Mouse (Mus musculus) ovary, postnatal 10 days (tissue): ENCODE results near the gene Gpr182.
"Not testable (repeated sequence)": the region's sequence is repeated elsewhere in the genome, so short reads cannot be mapped to it uniquely, and the experiment has no call there.

ENCODE experiments used
- DNase-seq: peaks from one replicate; pipeline ENCODE4 v3.0.0; 2022; ENCODE audit warnings: low spot score

The Gpr182 gene

GRCm38 (mm10) chr10:127751548-127751947 lies at the start of gene Gpr182:
Gene Gpr182 (minus strand): TSS chr10:127751732.
- no peak for DNase-seq

DNA sequence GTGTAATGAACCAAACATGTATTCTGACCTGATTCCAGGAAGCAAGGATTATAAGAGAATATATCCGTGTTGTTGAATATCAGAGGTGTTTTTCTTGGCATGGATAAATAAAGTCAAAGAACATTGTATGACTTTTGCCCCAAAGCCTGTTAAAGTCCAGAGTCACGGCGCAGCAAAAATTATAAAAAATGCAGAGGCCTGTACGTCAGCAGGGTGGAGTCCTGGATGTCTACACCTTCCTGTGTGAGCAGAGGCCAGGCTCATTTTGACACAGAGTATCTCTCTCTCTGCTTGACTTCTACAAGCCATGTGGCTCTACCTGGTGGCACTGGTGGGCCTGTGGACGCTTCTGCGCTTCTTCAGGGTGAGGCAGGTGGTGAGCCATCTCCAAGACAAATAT lies 49.4 kb upstream of the Gpr182 start, which contains the start of gene Rdh16:
Gene Rdh16 (plus strand): TSS at position 262 of the 400 bp plus-strand sequence.
- no peak for DNase-seq

DNA sequence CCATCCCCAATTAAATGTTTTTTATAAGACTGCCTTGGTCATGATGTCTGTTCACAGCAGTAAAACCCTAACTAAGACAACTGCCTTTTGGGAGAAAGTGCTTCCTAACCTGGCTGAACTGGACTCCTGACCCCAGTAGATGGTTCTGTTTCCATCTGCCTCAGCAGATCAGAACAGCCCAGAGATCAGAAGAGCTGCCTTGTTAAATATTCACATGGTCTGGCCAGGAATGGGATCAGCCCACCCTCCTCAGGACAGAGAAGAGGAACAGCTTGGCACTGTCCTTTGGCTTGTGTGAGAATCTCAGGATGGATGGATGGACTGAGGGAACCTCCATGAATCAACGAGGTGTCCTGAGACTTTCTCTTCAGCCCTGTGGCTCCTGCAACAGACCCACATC lies 47.8 kb upstream of the Gpr182 start:
- DNase-seq: no peak

- not testable (repeated sequence) for DNase-seq
Measured at GRCm38 (mm10) chr10:127785411-127785810, 33.9 kb upstream of the Gpr182 start.

- DNase-seq: not testable (repeated sequence)
Measured at GRCm38 (mm10) chr10:127782321-127782720, 30.8 kb upstream of the Gpr182 start.

DNA sequence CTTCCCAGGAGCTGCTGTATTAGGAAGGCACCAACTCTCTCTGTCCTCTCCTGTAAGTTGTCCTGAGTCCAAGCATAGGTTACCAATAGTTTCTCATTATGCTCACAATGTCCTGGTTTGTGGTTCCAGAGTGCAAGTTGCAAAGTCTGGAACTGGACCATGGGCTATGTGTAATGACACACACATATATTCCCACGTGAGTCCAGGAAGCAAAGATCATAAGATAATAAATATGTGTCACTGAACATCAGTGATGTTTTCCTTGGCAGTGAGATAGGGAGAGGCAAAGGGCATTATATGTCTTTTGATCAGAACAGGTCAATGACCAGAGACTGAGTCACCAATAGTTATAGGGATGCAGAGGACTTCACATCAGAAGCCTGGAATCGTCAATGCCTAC lies 24.5 kb upstream of the Gpr182 start, which contains the start of gene Rdh9:
Gene Rdh9 (plus strand): TSS at position 376 of the 400 bp plus-strand sequence.
- DNase-seq: no peak

- DNase-seq: no peak
Measured at GRCm38 (mm10) chr10:127766564-127766963, 15.0 kb upstream of the Gpr182 start.

GRCm38 (mm10) chr10:127763914-127764680 lies 12.6 kb upstream of the Gpr182 start:
- DNase-seq: no peak

DNA sequence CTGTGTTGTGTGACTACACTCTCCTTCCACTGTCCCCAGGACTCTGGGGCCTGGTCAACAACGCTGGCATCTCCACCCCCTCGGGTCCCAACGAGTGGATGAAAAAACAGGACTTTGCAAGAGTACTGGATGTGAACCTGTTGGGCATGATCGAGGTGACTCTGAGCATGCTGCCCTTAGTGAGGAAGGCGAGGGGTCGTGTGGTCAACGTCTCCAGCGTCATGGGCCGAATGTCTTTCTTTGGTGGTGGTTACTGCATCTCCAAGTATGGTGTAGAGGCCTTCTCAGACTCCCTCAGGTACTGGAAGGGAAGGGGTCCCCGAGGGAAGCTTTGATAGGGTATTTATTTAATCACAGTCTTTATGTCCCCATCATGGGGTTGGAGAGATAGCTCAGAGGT lies 11.4 kb upstream of the Gpr182 start:
- DNase-seq: not testable (repeated sequence)

- no peak for DNase-seq
Measured at GRCm38 (mm10) chr10:127759181-127760110, 7.9 kb upstream of the Gpr182 start, which contains the start of the genes Rdh1 and Rdh16f1. Gene Rdh1 (plus strand): TSS chr10:127759721. Gene Rdh16f1 (plus strand): TSS chr10:127759787.

GRCm38 (mm10) chr10:127755770-127756468 lies 4.4 kb upstream of the Gpr182 start:
- DNase-seq: no peak

DNA sequence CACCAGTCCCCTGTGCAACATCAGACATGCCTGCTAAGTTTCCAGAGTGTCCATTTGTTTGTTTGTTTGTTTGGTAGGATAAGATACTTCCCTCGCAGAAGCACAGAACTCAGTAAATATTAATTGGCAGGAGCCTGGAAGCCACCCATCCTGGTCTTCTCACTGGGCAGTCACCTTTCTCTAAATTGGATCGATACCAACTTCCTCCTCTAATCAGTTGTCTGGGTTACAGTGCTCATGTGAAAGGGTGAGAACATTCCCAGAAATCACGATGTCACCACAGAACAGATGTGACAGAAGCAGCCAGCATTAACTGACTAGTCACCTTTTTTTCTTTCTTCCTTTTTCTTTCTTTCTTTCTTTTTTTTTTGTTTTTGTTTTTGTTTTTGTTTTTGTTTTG lies 3.7 kb upstream of the Gpr182 start:
- no peak for DNase-seq

- no peak for DNase-seq
Measured at GRCm38 (mm10) chr10:127754566-127755166, 3.1 kb upstream of the Gpr182 start.

- DNase-seq: no peak
Measured at GRCm38 (mm10) chr10:127750136-127750777, 1.3 kb downstream of the Gpr182 start.

DNA sequence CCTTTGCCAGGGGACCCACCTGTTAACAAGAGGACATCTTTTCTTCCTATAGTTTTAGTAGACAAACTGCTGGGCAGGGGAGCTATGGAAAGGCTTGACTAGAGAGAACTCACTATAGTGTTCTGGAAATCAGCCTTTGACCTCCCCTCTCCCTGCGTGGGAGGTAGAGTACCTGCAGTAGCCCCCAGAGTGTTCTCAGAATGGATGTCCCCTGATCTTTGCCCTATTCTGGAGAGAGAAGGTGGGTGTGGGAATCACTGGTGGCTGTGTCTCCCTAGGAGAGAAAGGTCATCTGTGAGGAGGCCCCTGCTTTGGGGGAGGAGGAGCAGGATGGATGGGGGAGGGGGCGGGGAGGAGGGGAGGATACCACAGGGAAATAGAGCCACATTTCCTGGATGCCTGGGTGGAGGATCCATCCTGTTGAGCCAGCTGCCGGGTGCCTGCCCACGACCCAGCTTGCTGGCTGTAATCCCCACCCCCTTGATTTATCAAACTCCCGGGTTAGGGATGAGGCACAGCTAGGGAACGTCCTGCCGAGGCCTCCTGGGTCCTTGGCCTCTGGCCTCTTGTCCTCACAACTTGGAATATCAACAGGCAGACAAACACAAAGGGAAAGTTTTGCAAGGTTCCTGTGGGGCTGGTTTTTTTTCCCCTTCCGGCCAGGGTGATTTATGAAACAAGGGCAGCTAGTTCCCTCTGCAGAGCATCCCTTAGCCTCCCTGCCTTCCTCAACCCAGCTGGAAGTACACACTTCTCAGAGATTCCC lies 2.5 kb downstream of the Gpr182 start:
- DNase-seq: no peak

DNA sequence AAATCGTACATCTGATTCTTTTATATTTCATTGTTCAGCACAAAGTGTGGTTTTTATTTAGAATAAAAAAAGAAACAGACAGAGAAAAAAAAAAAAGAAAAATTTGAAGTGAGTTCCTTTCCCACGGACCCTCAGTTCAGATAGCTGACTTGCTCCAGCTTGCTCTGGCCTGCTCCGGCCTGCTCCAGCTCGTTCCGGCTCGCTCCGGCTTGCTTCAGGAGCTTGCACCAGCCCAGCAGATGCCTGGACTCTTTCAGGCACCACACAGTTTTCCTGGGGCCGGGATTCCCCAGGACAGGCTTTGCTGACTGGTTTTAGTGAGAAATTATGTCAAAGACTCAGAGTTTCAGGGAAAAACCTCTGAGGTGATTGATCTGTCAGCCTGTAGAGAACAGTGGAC lies 4.3 kb downstream of the Gpr182 start:
- no peak for DNase-seq

DNA sequence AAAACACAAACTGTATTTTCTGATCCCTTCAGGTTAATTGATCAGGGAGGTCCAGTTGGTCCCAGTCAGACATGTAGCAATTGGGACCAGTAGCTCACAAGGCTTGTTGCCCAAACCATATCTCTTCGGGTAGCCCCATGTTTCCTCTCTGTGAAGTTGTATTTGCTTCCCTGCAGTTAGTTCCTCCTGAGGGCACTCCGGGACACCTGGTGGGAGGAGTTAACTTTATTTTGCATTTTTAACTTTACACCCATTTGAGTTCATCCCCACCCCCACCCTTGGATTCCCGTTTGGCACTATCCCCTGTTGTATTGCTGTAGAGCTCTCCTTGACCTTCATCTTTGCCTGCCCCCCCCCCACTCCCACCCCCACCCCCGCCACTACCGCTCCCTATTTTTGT lies 5.6 kb downstream of the Gpr182 start:
- DNase-seq: no peak

DNA sequence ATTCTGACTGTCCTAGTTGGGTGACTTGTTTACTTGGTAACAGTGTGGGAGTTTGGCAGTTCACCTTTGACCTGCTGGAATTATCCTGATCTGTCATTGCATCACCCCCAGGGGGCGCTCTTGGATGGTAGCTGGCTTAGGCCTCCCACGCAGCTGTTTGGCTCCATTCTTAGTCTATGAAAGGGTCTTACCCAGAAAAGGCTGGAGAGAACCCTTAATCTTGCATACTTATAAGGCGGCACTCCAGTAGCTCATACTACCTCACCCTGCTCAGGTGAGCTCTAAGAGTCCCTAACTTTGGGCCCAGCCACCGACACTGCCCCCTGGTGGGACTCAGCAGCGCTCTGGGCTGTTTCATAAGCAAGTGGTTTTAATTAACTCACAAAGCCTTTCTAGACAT lies 6.9 kb downstream of the Gpr182 start:
- no peak for DNase-seq

DNA sequence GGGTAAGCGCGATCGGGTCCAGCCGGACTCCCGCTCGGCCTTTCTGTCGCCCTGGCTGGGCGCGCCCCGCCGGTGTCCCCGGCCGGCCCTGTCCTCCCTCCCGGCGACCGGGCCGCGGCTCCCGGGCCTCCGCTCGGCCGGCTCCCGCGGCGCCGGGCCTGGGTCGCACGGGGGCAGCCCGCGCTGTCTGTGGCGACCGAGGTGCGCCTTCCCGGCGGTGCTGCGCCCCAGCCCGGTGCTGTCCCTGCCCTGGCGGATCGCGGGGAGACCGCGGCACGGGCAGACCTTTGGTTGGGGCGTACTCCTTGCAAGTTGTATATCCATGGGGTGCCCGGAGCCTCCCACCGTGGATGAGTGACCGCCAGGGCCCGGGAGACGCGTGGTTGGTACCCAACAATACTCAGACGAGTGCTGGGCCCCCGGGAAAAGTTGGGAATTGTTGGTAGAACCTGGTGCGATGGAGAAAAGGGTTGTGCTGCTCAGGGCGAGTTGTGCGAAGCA lies 11.8 kb downstream of the Gpr182 start:
- peak; percentile 29 for DNase-seq

GRCm38 (mm10) chr10:127739083-127739660 lies 12.4 kb downstream of the Gpr182 start, which contains the start of gene Zbtb39:
Gene Zbtb39 (plus strand): TSS chr10:127739538.
- DNase-seq: peak; percentile 60
